Mouse (Mus musculus) testis, adult 2 months (tissue): ENCODE measurements around the gene Cyp2c55. TPM values are rescaled to one million over a fixed set of nuclear protein-coding genes. Genes with fewer than 3 reads are reported as not detected.

Experiments used
- H3K27ac ChIP-seq: fragments of 200-500 bp; 2 replicates; pipeline ENCODE4 v1.5.1; 2012; ENCODE audit warnings: low read depth, low read length; ENCODE audit not compliant: control insufficient read depth, insufficient read depth
- H3K27me3 ChIP-seq: fragments of 200-500 bp; 2 replicates; pipeline ENCODE4 v1.6.1; 2012; ENCODE audit warnings: mild to moderate bottlenecking, low read length, moderate library complexity; ENCODE audit not compliant: control insufficient read depth, insufficient read depth
- H3K36me3 ChIP-seq: fragments of 200-500 bp; 2 replicates; pipeline ENCODE4 v1.6.1; 2012; ENCODE audit warnings: mild to moderate bottlenecking, low read length; ENCODE audit not compliant: control insufficient read depth, insufficient read depth
- H3K4me1 ChIP-seq: fragments of 200-500 bp; 2 replicates; pipeline ENCODE4 v1.6.1; 2012; ENCODE audit warnings: low read length; ENCODE audit not compliant: control insufficient read depth, insufficient read depth
- H3K4me3 ChIP-seq: fragments of 200-500 bp; 2 replicates; pipeline ENCODE4 v1.5.1; 2012; ENCODE audit warnings: low read depth, mild to moderate bottlenecking, low read length, moderate library complexity, mixed read lengths; ENCODE audit not compliant: control insufficient read depth
- CTCF ChIP-seq: fragments of 200-500 bp; IDR thresholded peaks from 2 replicates; pipeline ENCODE4 v1.5.1; 2012; ENCODE audit warnings: low read depth, mild to moderate bottlenecking, inconsistent platforms, low read length, moderate library complexity; ENCODE audit not compliant: control insufficient read depth, insufficient read depth, insufficient replicate concordance
- POLR2A ChIP-seq: fragments of 200-500 bp; IDR thresholded peaks from 2 replicates; pipeline ENCODE4 v1.6.1; 2012; ENCODE audit warnings: low read depth, mild to moderate bottlenecking, inconsistent platforms, low read length, moderate library complexity; ENCODE audit not compliant: control insufficient read depth
- polyA plus RNA-seq: library from polyadenylated mRNA; depleted of rRNA; stranded (reverse); fragments of >200 nt; gene quantifications from 2 replicates; pipeline ENCODE4 v1.2.3, GENCODE M21; 2012; rRNA removed

Cyp2c55 gene
- polyA plus RNA-seq, 1 experiment = 0.93 TPM

DNA sequence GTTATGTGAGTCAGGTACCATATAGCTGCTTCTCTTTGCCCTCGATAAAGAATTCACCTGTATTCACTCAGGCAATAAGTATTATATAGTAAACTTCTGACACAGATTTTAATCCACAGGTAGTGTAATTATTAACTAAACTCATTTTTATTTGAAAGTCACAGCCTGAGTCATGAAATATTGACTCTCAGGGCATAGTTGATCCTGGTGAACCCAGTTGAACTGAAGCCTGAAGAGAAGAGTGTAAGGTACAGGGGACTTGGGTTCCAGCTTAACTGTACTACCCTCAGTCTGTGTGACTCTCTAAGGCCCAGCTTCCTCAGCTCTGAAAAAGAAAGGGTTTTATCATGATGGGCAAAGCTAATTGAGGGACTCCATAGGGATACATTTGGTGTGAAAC lies 1.7 kb upstream of the Cyp2c55 start:
- no peak for TF ChIP-seq CTCF
- TF ChIP-seq POLR2A = no peak
- H3K4me3 ChIP-seq = no peak overlapping the region
- H3K36me3 ChIP-seq = no peaks in the 10 kb centered on the region
- no peak overlapping the region for H3K27ac ChIP-seq
- no peaks in the 10 kb centered on the region for H3K4me1 ChIP-seq
- H3K27me3 ChIP-seq = no peaks in the 10 kb centered on the region

DNA sequence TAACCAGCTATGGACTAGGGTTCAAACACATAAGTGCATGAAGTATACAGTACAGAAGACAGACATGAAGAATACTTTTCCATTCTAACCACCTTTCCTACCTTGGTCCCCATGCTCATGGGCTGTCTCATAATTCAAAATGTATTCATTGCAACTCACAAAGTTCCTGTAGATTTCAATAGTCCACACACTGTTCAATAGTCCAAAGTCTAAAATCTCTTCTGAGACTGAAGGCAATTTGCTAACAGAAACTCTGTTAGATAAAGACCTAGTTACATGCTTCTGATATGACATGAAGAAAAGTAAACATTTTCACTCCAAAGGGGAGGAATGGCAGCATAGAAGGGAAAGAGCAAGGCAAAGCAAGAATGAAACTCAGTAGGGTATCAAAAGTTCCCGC lies 51.1 kb downstream of the Cyp2c55 start:
- Histone ChIP-seq H3K4me3 (no peak overlapping the region), H3K36me3 (no peaks in the 10 kb centered on the region), H3K4me1 (no peaks in the 10 kb centered on the region), H3K27ac (no peak overlapping the region), H3K27me3 (no peaks in the 10 kb centered on the region)
- TF ChIP-seq POLR2A (no peak), CTCF (no peak)

GRCm38 (mm10) chr19:39060719-39061118 lies 53.9 kb downstream of the Cyp2c55 start, which contains the start of gene Cyp2c65:
Gene Cyp2c65, plus strand, starts transcription at chr19:39061015.
- no peaks in the 10 kb centered on the region for H3K36me3 ChIP-seq
- no peaks in the 10 kb centered on the region for H3K4me1 ChIP-seq
- H3K4me3 ChIP-seq = no peak within 1 kb of the TSS
- TF ChIP-seq CTCF (no peak), POLR2A (no peak)
- H3K27me3 ChIP-seq = no peaks in the 10 kb centered on the region
- H3K27ac ChIP-seq = no peak within 1 kb of the TSS

Other genes with a start within 250 kb of the Cyp2c55 start
- 3.0 and 3.4 TPM in 2 replicates for gene Noc3l, start 187.8 kb upstream of the Cyp2c55 start, polyA plus RNA-seq
- 4.8 and 5.0 TPM in 2 replicates for gene Tbc1d12, start 170.4 kb upstream of the Cyp2c55 start, polyA plus RNA-seq
- gene Hells, start 76.1 kb upstream of the Cyp2c55 start, polyA plus RNA-seq = 2.7 and 5.5 TPM in 2 replicates
- 0.41 and 0.55 TPM in 2 replicates for gene Cyp2c65, start 54.0 kb downstream of the Cyp2c55 start, polyA plus RNA-seq
- gene Cyp2c66, start 106.9 kb downstream of the Cyp2c55 start, polyA plus RNA-seq = 0.40 and 0.61 TPM in 2 replicates